Mouse (Mus musculus) layer of hippocampus, postnatal 25 days (tissue): ENCODE measurements around the gene Sema3a. TPM values are rescaled to one million over a fixed set of nuclear protein-coding genes. Genes with fewer than 3 reads are reported as not detected.

Source experiments
- DNase-seq, 2 experiments: peaks; one replicate each; pipeline ENCODE4 v3.0.0; 2022; ENCODE audit warnings: mixed read lengths in 2 of 2, low spot score in 1 of 2; ENCODE audit errors: extremely low spot score in 1 of 2
- total RNA-seq, 2 experiments: library from RNA; stranded (reverse); gene quantifications; 2 replicates each; pipeline ENCODE4 v1.2.3; 2021

Sema3a gene
- total RNA-seq, 2 experiments from 2014 or later = 2.3 TPM

- DNase-seq = no peak
Observed at GRCm38 (mm10) chr5:13318728-13319429, 193.7 kb downstream of the Sema3a start.

DNA sequence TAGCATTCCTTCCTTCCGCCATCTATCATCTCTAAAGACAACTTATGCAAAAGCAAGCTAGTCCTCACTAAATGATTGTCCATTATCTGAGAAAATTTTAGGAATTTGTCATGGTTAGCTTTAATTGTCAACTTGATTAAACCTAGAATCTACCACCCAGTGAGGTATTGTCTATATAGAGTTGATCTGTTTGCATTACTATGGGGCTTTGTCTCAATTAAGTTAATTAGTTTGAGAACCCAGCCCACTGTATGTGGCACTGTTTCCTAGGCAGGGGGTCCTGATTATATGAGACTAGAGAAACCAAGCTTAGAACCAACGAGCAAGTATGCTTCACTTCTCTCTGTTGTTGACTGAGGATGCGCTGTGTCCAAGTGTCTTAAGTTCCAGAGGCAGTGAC, 194.9 kb downstream of the Sema3a start:
- DNase-seq = no peak

DNA sequence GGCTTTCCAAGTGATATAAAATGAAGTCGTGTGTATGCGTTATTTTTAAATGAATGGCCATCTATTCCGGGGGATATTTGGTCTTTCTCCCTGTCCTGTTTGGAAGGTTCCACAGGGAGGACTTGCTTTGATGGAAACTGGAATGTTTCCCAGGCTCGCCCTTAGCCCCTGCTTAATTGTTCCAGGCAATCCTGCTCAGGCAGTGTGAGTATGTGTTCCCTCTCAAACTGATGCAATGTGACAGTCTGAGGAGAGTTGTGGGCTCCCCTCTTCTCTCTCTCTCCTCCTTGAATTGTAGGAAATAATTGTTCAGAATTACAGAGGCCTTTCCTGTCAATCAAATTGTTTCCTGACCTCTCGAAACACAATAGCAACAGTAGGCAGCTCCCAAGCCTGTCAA, 202.1 kb downstream of the Sema3a start:
- no peak for DNase-seq

- no peak for DNase-seq
Observed at GRCm38 (mm10) chr5:13331412-13331811, 206.2 kb downstream of the Sema3a start.

GRCm38 (mm10) chr5:13337665-13338064, 212.5 kb downstream of the Sema3a start:
- DNase-seq = no peak

GRCm38 (mm10) chr5:13347068-13347467, 221.9 kb downstream of the Sema3a start:
- DNase-seq = no peak

DNA sequence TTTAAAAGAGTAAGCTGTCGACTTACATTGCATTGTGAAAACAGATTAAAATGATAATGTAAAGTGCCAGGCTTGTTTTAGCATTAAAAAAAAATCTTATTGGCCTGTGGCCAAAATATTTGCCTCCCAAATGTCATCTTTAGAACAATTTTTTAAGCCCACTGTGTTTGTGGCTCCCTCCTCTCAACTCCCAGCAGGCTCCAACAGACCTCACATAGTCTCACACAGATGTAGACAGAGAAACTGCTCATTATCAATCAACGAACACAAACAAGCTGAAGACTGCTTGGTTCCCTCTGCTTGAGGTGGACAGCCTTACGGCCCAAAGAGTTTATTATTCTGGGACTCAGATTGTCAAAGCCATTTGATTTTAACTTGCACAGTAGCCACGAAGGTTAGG, 226.4 kb downstream of the Sema3a start:
- no peak for DNase-seq

- DNase-seq = no peak
Observed at GRCm38 (mm10) chr5:13352995-13353394, 227.8 kb downstream of the Sema3a start.

DNA sequence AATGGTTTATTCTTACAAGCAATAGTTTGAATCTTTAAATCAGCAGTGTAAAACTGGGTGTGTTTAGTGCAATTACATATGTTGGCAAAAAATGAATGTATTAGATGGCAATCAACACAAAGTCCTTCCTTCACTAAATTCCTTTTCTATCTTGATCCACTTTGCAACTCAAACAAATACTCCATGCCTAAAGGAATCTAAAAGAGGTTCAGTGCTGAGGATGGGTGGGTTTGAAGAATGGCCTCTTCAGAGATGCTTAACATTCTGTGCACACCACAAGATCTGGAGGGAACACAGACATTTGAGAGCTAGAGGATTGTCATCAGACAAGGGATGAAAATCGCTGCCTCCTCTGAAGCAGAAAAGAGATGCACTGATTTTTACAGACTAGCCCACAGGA, 228.3 kb downstream of the Sema3a start:
- no peak for DNase-seq

DNA sequence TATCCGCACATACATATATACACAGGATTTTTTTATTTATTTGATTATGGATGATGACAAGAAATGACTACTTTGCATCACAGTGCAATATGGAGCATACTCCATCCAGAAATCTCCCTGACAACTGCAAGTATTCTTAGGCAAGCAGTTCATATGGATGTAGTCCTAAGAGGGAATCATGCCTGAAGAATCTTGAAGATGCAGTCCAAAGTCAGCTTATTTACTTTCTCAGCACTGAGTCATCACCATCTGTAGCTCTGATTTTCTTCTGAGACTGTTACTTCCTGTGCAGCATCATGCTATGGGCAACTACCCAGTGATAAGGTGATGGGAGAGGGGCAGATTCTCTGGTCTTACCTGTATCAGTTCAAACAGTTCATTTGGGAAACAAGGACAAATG, 229.7 kb downstream of the Sema3a start:
- no peak for DNase-seq

DNA sequence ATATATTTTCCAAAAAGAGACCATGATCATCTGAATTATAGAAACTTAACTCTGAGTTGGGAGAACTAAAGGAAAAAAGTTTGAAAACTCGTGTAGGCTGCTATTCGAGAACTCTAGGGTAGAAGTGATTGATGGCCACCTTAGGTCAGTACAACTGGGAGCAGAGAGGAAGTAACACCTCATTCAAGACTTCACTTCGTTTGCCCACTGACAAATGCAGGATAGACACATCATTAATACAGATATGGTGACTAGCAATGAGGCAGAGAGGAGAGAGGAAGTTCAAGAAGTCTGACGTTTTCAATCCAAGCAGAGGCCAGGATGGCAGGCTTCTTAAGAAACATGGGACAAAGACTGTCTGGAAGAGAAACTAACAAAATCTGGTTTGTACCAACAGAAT, 233.6 kb downstream of the Sema3a start:
- no peak for DNase-seq

DNA sequence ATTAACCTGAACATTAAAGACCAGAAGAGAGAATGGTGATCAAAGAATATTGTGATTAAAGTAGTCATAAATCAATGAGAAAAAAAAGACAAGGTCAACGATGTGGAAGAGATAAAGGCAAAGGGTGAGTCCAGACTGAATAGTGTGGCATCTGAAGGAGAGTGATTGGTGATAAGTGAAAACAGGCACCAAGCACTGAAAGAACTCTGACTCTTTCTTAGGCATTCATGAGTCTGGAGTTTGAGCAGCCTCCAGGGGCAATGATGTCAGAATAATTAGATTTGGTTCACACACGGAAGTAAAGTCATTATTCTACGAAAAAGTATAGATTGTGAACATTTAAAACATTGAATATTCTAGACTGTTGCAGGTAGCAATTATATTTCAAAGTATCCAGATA, 235.5 kb downstream of the Sema3a start:
- DNase-seq = no peak

DNA sequence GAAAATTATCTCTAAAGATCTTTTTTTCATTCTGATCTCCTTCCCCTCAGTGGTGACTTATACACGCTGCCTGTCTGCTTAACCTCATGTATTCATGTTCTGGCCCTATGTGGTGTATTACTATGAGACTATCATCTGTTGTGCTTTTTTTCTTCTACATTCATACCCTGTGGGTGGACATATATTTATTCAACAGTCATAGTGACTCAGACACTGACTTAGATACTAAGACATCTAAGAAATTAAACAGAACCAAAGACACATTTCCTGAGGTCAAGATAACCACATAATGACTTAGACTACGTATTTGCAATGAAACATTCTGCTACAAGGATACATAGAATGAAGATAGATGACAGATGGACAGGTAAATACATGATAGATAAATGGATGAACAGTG, 239.9 kb downstream of the Sema3a start:
- DNase-seq = no peak

DNA sequence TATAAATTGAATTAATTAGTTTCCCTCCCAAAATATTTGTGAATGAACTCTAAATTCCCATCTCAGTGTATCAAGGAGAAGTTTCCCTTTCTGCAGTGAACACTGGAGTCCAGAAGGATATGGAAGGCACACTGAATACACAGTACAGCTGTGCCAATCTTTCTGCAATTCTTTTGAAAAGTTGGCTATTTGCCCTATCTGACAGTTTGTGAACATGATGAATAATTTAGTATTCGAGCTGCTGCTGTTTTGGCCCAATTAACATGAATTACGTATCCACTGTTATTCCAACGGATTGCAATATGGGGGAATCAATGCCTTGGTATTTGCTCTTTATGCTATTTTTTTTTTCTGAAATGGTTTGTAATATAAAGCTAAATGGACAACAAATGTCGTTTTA, 254.0 kb downstream of the Sema3a start:
- no peak for DNase-seq

- no peak for DNase-seq
Observed at GRCm38 (mm10) chr5:13384047-13384446, 258.8 kb downstream of the Sema3a start.

DNA sequence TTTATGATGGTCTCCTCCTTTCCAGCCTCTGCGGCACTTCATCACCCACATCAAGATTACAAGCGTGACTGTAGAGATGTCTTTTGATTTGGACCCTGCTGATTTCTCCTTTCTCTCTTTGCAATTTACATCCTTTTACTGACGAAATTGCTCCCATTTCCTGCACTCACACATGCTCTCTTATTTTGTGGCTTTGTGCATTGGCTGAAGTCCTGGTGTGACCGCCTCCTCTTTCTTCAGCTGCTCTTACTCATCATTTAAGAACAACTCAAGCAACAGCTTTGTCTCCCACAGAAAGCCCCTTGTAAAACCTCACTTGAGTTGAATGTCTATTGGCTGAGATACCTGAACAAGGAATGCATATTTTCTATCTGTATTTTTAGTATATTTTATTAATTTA, 259.5 kb downstream of the Sema3a start:
- no peak for DNase-seq

- DNase-seq = no peak
Observed at GRCm38 (mm10) chr5:13386603-13387002, 261.4 kb downstream of the Sema3a start.

DNA sequence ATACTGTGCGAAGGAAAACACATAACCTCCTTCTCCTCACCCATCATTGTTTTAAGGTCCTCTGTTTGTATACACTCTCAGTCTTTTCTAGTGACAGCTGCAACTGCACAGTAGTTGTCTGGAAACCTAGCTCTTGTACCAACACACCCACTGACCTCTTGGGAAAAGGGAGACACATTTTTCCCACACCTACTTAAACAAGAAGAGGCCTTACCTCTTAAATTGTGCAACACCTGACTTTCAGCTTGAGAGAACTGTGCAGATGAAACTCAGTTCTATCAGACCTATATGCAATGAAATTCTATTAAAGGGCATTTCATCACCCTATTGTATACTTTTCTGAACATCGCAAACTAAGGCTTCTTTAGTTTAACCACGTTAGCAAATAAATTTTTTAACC, 262.5 kb downstream of the Sema3a start:
- no peak for DNase-seq

- DNase-seq = no peak
Observed at GRCm38 (mm10) chr5:13389995-13390394, 264.8 kb downstream of the Sema3a start.

GRCm38 (mm10) chr5:13405432-13405831, 280.2 kb downstream of the Sema3a start:
- DNase-seq = no peak

- no peak for DNase-seq
Observed at GRCm38 (mm10) chr5:13406131-13406530, 280.9 kb downstream of the Sema3a start.

DNA sequence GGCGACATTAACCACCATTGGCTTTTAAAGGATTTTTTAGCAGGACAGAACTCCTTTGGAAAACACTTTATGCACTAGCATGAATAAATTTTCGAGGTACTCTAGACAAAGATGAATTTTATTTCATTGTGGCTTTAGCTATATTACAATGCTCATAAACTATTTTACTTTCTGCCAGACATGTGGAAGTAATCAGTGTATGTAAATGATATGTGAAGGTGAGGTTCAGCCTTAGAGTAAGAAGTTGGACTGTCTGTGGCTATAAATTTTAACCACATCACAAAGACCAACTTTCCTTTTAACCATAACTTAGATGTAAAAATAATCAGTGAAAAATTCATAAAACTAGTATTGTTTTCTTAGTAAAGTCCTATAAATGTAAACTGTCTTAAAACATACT, 286.7 kb downstream of the Sema3a start:
- DNase-seq = no peak
